ENCODE assay signal across 28 mouse cellular contexts in genomic region chr12:100025675-100026074, GRCm38 (mm10).
DNase-seq lines count a peak whose midpoint lies in the region; ATAC-seq and TF ChIP-seq lines count a peak whose summit lies in the region.
"Had no signal": no experiment of that assay in that cellular context is flagged by ENCODE, and none has a peak within 500 bp of the region (broad histone marks: within the 10 kb centered on the region; RNA-seq: fewer than 3 reads in every experiment).

No protein-coding gene starts in this region.

- H3K27ac ChIP-seq in forebrain, embryonic 11.5 days (ENCODE audit: low read depth, low read length), result no peak overlapping the region
- no peak overlapping the region for H3K27ac ChIP-seq in forebrain, embryonic 10.5 days
- no peak overlapping the region for H3K27ac ChIP-seq in midbrain, postnatal 0 days (ENCODE audit: low read depth, low read length)
- no peak overlapping the region for H3K27ac ChIP-seq in midbrain, embryonic 15.5 days
- no peak overlapping the region for H3K27ac ChIP-seq in forebrain, postnatal 0 days (ENCODE audit: low read depth, low read length)
- H3K27ac ChIP-seq: embryonic facial prominence, embryonic 10.5 days; embryonic facial prominence, embryonic 15.5 days; heart, embryonic 13.5 days; hindbrain, embryonic 15.5 days; kidney, postnatal 0 days; limb, embryonic 13.5 days; neural tube, embryonic 12.5 days had no signal

- H3K9me3 ChIP-seq in forebrain, embryonic 11.5 days (ENCODE audit: control insufficient read depth, low read length), result no peaks in the 10 kb centered on the region
- H3K9me3 ChIP-seq in forebrain, embryonic 10.5 days, result no peaks in the 10 kb centered on the region
- H3K9me3 ChIP-seq in midbrain, postnatal 0 days (ENCODE audit: low read length), result no peaks in the 10 kb centered on the region
- no peaks in the 10 kb centered on the region for H3K9me3 ChIP-seq in midbrain, embryonic 15.5 days
- no peaks in the 10 kb centered on the region for H3K9me3 ChIP-seq in forebrain, postnatal 0 days (ENCODE audit: low read length)
- H3K9me3 ChIP-seq: embryonic facial prominence, embryonic 10.5 days; embryonic facial prominence, embryonic 15.5 days; heart, embryonic 13.5 days; hindbrain, embryonic 15.5 days; limb, embryonic 13.5 days; neural tube, embryonic 12.5 days had no signal

- no peak overlapping the region for H3K4me2 ChIP-seq in forebrain, embryonic 11.5 days (ENCODE audit: low read depth, low read length, severe bottlenecking)
- H3K4me2 ChIP-seq in midbrain, postnatal 0 days (ENCODE audit: low read depth, low read length, poor library complexity, severe bottlenecking), result no peak overlapping the region
- no peak overlapping the region for H3K4me2 ChIP-seq in midbrain, embryonic 15.5 days
- no peak overlapping the region for H3K4me2 ChIP-seq in forebrain, postnatal 0 days (ENCODE audit: low read depth)
- H3K4me2 ChIP-seq: embryonic facial prominence, embryonic 15.5 days; heart, embryonic 13.5 days; hindbrain, embryonic 15.5 days; limb, embryonic 13.5 days; liver, embryonic 11.5 days; neural tube, embryonic 12.5 days had no signal

- H3K36me3 ChIP-seq in forebrain, embryonic 11.5 days (ENCODE audit: control insufficient read depth, insufficient read depth, low read length), result no peaks in the 10 kb centered on the region
- H3K36me3 ChIP-seq in forebrain, embryonic 10.5 days (replicated peaks), result no peaks in the 10 kb centered on the region
- no peaks in the 10 kb centered on the region for H3K36me3 ChIP-seq in midbrain, postnatal 0 days (ENCODE audit: insufficient read depth, low read length)
- no peaks in the 10 kb centered on the region for H3K36me3 ChIP-seq in midbrain, embryonic 15.5 days (replicated peaks)
- H3K36me3 ChIP-seq in forebrain, postnatal 0 days (ENCODE audit: insufficient read depth), result no peaks in the 10 kb centered on the region
- H3K36me3 ChIP-seq: embryonic facial prominence, embryonic 10.5 days; embryonic facial prominence, embryonic 15.5 days; heart, embryonic 13.5 days; hindbrain, embryonic 15.5 days; limb, embryonic 13.5 days; neural tube, embryonic 12.5 days had no signal

- H3K9ac ChIP-seq in forebrain, embryonic 11.5 days (ENCODE audit: low read length), result no peak overlapping the region
- H3K9ac ChIP-seq in midbrain, postnatal 0 days (replicated peaks; ENCODE audit: low read length, poor library complexity, severe bottlenecking), result no peak overlapping the region
- H3K9ac ChIP-seq in midbrain, embryonic 15.5 days, result no peak overlapping the region
- H3K9ac ChIP-seq in forebrain, postnatal 0 days, result no peak overlapping the region
- H3K9ac ChIP-seq: embryonic facial prominence, embryonic 15.5 days; heart, embryonic 13.5 days; hindbrain, embryonic 15.5 days; limb, embryonic 13.5 days; liver, postnatal 0 days; neural tube, embryonic 12.5 days had no signal

- no peak for TF ChIP-seq CTCF in midbrain, postnatal 0 days (IDR thresholded peaks at IDR 0.05)
- TF ChIP-seq CTCF in forebrain, postnatal 0 days (IDR thresholded peaks at IDR 0.05; ENCODE audit: low read depth), result no peak

- 0 out of 2 replicates have a peak, but pooled peaks have one; percentile 24 for ATAC-seq in forebrain, embryonic 11.5 days (replicated peaks; ENCODE audit: low FRiP score)
- no peak for ATAC-seq in midbrain, postnatal 0 days (ENCODE audit: low FRiP score)
- no peak for ATAC-seq in midbrain, embryonic 15.5 days (replicated peaks)
- peak; percentile 59 for ATAC-seq in forebrain, postnatal 0 days
- ATAC-seq: liver, postnatal 0 days; midbrain, embryonic 16.5 days had no signal

- H3K4me3 ChIP-seq in forebrain, embryonic 11.5 days (ENCODE audit: low read depth, low read length), result no peak overlapping the region
- no peak overlapping the region for H3K4me3 ChIP-seq in forebrain, embryonic 10.5 days
- H3K4me3 ChIP-seq in midbrain, postnatal 0 days (ENCODE audit: low read depth, low read length), result no peak overlapping the region
- H3K4me3 ChIP-seq in midbrain, embryonic 15.5 days, result no peak overlapping the region
- no peak overlapping the region for H3K4me3 ChIP-seq in forebrain, postnatal 0 days (ENCODE audit: low read depth, low read length)
- H3K4me3 ChIP-seq: embryonic facial prominence, embryonic 10.5 days; embryonic facial prominence, embryonic 15.5 days; heart, embryonic 13.5 days; hindbrain, embryonic 15.5 days; limb, embryonic 13.5 days; myocyte; neural tube, embryonic 12.5 days had no signal

- H3K4me1 ChIP-seq in forebrain, embryonic 11.5 days (replicated peaks; ENCODE audit: control insufficient read depth, insufficient read depth, low read length), result no peaks in the 10 kb centered on the region; the same call in 1 of the 2 replicates
- H3K4me1 ChIP-seq in forebrain, embryonic 10.5 days, result peaks cover 3% of the 10 kb centered on the region; the same call in 1 of the 2 replicates
- no peaks in the 10 kb centered on the region for H3K4me1 ChIP-seq in midbrain, postnatal 0 days (ENCODE audit: insufficient read depth, low read length)
- 0 out of 2 replicates have a peak, but pooled peaks cover 4% of the 10 kb centered on the region for H3K4me1 ChIP-seq in midbrain, embryonic 15.5 days
- H3K4me1 ChIP-seq in forebrain, postnatal 0 days (ENCODE audit: insufficient read depth), result peaks cover 4% of the 10 kb centered on the region; the same call in 1 of the 2 replicates
- H3K4me1 ChIP-seq: embryonic facial prominence, embryonic 10.5 days; embryonic facial prominence, embryonic 15.5 days; heart, embryonic 13.5 days; hindbrain, embryonic 15.5 days; limb, embryonic 13.5 days; neural tube, embryonic 12.5 days had no signal

- WGBS in forebrain, embryonic 11.5 days, result 56% methylated on average over 11 of the region's 11 CpGs
- 68% methylated on average over 11 of the region's 11 CpGs for WGBS in forebrain, embryonic 10.5 days
- WGBS in midbrain, postnatal 0 days, result 44% methylated on average over 11 of the region's 11 CpGs
- WGBS in midbrain, embryonic 15.5 days, result 59% methylated on average over 11 of the region's 11 CpGs
- WGBS in forebrain, postnatal 0 days, result 13% methylated on average over 11 of the region's 11 CpGs

- DNase-seq in forebrain, embryonic 11.5 days (ENCODE audit: low spot score), result no peak
- DNase-seq in forebrain, embryonic 10.5 days (ENCODE audit: extremely low spot score, low spot score), result no peak
- peak; percentile 34 for DNase-seq in midbrain, postnatal 0 days (ENCODE audit: low spot score)
- DNase-seq in forebrain, postnatal 0 days, result peak; percentile 14
- peak; percentile 43 for DNase-seq in retina, embryonic 14.5 days (ENCODE audit: low spot score)
- DNase-seq in heart, adult 11 months, result no peak
- DNase-seq in cerebellum, adult 18-20 months, result no peak
- DNase-seq: adrenal gland, adult 8-10 months; cerebellum, adult 2 months; cerebellum, postnatal 14 days; heart, postnatal 10 days; kidney, adult 8-10 months; kidney, postnatal 4 days; liver, postnatal 0 days; lung, postnatal 36 days; thymus, postnatal 4 days had no signal

- H3K27me3 ChIP-seq in forebrain, embryonic 11.5 days (ENCODE audit: control insufficient read depth, insufficient read depth, low read length), result no peaks in the 10 kb centered on the region
- H3K27me3 ChIP-seq in forebrain, embryonic 10.5 days (ENCODE audit: poor library complexity, severe bottlenecking), result no peaks in the 10 kb centered on the region
- no peaks in the 10 kb centered on the region for H3K27me3 ChIP-seq in midbrain, postnatal 0 days (ENCODE audit: insufficient read depth, low read length)
- H3K27me3 ChIP-seq in midbrain, embryonic 15.5 days (replicated peaks), result no peaks in the 10 kb centered on the region
- H3K27me3 ChIP-seq in forebrain, postnatal 0 days (ENCODE audit: insufficient read depth, low read length), result no peaks in the 10 kb centered on the region
- H3K27me3 ChIP-seq: CH12.LX; embryonic facial prominence, embryonic 15.5 days; heart, embryonic 13.5 days; hindbrain, embryonic 15.5 days; limb, embryonic 13.5 days; neural tube, embryonic 12.5 days had no signal

Comparison
In these comparisons a context has a peak if more than half of its experiments do, and no peak if none do; other contexts are left out.
1. DNase-seq: peak in midbrain, postnatal 0 days (single experiment), forebrain, postnatal 0 days (single experiment) and retina, embryonic 14.5 days (single experiment); none in forebrain, embryonic 11.5 days (single experiment), forebrain, embryonic 10.5 days (single experiment), heart, adult 11 months (single experiment) and cerebellum, adult 18-20 months (0 of 2).
2. ATAC-seq: peak in forebrain, embryonic 11.5 days (single experiment) and forebrain, postnatal 0 days (single experiment); none in midbrain, postnatal 0 days (single experiment) and midbrain, embryonic 15.5 days (single experiment).